Mouse (Mus musculus): Measurements from ENCODE around the gene Pcnx4.

DNA sequence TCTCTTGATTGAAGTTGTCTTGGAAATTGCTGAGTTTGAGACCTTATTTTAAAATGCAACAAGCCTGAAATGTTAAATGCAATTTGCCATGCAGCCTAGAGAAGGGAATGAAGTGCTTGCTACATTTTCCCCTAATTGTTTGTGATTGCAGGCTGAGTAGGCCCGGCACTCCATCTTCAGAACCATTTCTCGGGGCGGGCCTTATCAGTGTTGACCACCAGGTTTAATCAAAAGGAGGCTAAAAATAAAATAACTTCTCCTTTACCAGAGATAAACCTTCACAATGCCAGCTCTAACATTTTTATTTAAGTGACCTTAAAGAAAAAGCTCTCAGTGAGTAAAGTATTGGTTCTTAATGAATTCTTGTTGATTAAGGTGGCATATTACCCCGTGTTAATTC lies 10.6 kb upstream of the Pcnx4 start:
- no peak for TF ChIP-seq POLR2A (IDR thresholded peaks at IDR 0.05; ENCODE audit: low read depth, low read length)
- TF ChIP-seq CTCF (conservative IDR thresholded peaks at IDR 0.05; ENCODE audit: insufficient read depth, insufficient read length, low read depth, low read length): no peak
